Mouse (Mus musculus) gastrocnemius, adult 2 months (tissue): ENCODE results near the gene Steap3. TPM values are rescaled to one million over a fixed set of nuclear protein-coding genes. Genes with fewer than 3 reads are reported as not detected.
"Not testable (repeated sequence)": the region's sequence is repeated elsewhere in the genome, so short reads cannot be mapped to it uniquely, and the experiment has no call there.

Experiments used
- DNase-seq: peaks from one replicate; pipeline ENCODE4 v3.0.0; 2022
- H3K27ac ChIP-seq: fragments of 200-600 bp; 2 replicates; pipeline ENCODE4 v1.8.1; 2022; ENCODE audit warnings: mild to moderate bottlenecking
- H3K4me3 ChIP-seq: fragments of 200-600 bp; 2 replicates; pipeline ENCODE4 v1.8.1; 2022; ENCODE audit warnings: mild to moderate bottlenecking, moderate library complexity
- CTCF ChIP-seq: fragments of 200-600 bp; IDR thresholded peaks from 2 replicates; pipeline ENCODE4 v1.8.1; 2022; ENCODE audit warnings: antibody characterized with exemption, mild to moderate bottlenecking, moderate library complexity
- intact Hi-C: fragments of 180-260 bp; cut with DNase I; formaldehyde crosslinking; loops from one replicate; pipeline ENCODE4 v1.15.1; 2025
- long read RNA-seq, 2 experiments: library from polyadenylated mRNA; stranded (forward); transcript quantifications; one replicate each; pipeline ENCODE4 v2.0.0; 2021
- total RNA-seq, 2 experiments: library from RNA; stranded (reverse); gene quantifications; 2 replicates each; pipeline ENCODE4 v1.2.3; 2021

Gene Steap3
- total RNA-seq, result 10 to 100 TPM; 16.0 to 22.1 TPM
- long read RNA-seq, experiment 1, transcript Steap3-202 (5 exons, 2,752 nt), result major isoform, 8 of 17 reads
- long read RNA-seq, experiment 1, partial matches to known transcripts, result 1 of 17 reads
- long read RNA-seq, experiment 1, other reads (novel, unspliced or antisense), result 7 of 17 reads
- long read RNA-seq, experiment 2, transcript Steap3-202 (5 exons, 2,752 nt), result major isoform, 8 of 10 reads
- long read RNA-seq, experiment 2, partial matches to known transcripts, result 1 of 10 reads
- long read RNA-seq, experiment 2, other reads (novel, unspliced or antisense), result 1 of 10 reads

DNA sequence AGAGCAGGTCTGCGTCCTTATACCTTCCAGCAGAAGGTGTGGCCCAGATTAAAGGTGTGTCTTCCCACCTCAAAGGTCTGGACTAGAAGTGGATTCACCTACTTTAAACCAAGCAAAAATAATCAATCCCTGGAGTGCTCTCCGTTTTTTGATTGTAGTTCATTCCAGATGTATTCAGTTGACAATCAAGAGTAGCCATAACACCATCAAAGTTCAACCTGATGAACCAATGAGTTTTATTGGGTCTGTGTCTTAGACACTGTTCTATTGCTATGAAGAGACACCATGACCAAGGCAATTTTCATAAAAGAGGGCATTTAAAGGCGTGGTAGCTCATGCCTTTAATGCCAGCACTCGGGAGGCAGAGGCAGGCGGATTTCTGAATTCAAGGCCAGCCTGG, at the start of gene Steap3:
Gene Steap3, minus strand, starts transcription at position 101 of the 400 bp plus-strand sequence.
- Histone ChIP-seq H3K27ac (no peak within 1 kb of the TSS), H3K4me3 (no peak within 1 kb of the TSS)
- DNase-seq, result no peak
- intact Hi-C loops, result no loop called here
- TF ChIP-seq CTCF, result no peak

DNA sequence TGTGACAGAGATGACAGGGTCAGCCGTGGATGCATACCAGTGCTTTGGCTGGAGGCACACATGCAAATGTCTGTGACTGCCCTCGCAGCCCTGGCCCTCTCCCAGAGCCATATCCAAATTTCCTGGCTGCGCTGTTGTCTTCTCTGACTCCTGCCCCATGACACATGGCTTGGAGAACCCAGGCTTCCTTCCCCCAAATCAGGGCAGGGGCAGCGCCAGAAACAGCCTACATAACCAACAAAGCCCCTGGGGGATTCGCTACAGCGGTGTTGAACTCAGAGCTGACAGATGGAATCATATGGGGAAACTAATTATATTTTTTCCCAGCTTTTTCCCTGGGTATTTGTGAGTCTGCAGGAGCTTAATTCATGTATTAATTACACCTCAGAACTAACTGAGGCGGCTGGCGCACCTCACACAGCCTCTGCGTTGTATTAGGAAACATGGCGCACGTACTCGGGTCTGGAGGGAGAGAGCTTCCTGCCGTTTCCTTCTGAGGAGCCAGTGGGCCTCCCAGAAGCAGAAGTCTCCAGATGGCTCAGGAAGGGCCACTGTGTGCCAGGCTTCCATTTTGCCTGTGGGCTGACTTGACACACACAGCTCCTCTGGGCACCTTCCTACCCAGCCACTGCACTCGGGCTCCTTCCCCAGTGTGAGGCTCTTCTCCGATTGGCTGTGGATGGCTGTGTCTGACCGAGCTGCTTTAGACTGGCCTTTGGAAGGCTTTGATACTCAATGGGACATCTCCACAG, 48.9 kb upstream of the Steap3 start:
- H3K4me3 ChIP-seq, result no peak overlapping the region
- intact Hi-C loops, result no loop called here
- no peak for TF ChIP-seq CTCF
- no peak for DNase-seq
- H3K27ac ChIP-seq, result no peak overlapping the region

DNA sequence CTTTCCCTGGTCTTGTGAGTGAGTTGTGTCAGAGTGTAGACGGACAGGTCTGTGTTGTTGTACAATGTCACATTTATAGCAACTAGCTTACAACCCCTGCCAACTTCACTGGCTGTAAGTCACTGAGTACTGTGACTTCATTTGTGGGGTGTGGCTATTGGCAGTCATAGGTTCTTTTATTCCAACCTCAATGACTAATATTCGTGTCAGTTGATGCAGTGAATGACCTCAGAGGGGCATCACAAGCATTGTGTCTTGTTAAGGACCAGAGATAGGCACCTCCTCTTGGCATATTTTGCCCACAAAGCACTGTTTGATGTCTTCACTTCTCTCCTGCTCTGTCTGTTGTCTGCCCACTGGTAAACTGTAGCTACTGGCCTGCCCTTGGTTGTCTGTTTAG, 33.3 kb upstream of the Steap3 start:
- no peak for DNase-seq
- Histone ChIP-seq H3K4me3 (no peak overlapping the region), H3K27ac (no peak overlapping the region)
- intact Hi-C loops, result no loop called here
- TF ChIP-seq CTCF, result no peak

DNA sequence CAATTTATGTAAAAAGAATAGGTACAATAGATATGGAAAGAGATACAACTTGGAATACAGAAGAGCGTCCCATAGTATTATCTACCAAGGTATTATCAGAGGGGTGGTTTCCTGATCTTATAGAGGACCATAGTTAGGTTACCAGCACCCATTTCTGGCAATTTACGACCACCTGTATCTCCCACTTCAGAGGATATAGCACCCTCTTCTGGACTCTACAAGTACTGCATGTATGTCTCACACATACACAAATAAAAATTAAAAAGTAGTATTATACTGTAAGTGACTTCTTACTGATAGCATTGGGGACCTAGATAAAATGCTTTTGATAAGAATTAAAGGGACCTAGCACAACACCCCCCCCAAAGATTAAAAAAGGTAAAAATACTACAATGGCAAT, 24.4 kb upstream of the Steap3 start:
- no peak overlapping the region for H3K4me3 ChIP-seq
- intact Hi-C loops, result no loop called here
- no peak overlapping the region for H3K27ac ChIP-seq
- DNase-seq, result no peak
- peak; percentile 53 for TF ChIP-seq CTCF

DNA sequence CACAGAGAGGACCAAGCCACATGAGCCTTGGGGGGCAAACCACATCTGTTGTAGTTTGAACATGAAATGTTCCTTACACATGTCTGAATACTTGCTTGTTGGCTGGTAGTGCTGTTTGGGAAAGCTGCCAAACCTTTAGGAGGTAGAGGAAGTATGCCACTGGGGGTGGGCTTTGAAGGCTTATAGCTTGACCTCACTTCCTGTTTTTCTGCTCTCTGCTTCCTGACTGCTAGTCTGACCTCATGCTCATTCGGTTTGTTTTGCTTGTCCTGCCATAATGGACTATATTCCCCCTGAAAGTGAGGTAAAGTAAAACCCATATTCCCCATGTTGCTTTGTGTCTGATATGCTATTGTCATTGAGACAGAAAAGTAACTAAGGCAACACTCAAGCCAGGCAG, 21.3 kb upstream of the Steap3 start:
- no peak overlapping the region for H3K4me3 ChIP-seq
- intact Hi-C loops, result loop anchor here (5.0 kb wide), 1 partner anchor 97 kb away; no protein-coding TSS in a partner anchor
- no peak overlapping the region for H3K27ac ChIP-seq
- DNase-seq, result no peak
- TF ChIP-seq CTCF, result no peak

DNA sequence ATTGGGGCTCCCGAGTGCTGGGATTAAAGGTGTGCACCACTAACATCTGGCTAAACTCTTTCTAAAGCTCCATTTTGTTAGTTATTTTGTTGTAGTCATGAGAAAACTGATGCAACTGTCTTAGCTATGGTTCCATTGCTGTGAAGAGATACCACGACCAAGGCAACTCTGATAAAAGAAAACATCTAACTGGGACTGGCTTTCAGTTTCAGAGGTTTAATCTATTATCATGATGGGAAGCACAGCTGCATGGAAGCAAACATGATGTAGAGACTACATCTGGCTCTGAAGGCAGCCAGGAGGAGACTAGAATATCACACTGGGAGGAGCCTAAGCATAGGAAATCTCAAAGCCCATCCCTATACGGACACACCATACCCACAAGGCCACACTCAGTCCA, 19.2 kb upstream of the Steap3 start:
- intact Hi-C loops, result loop anchor here (5.0 kb wide), 1 partner anchor 94 kb away; no protein-coding TSS in a partner anchor
- no peak for DNase-seq
- no peak overlapping the region for H3K27ac ChIP-seq
- no peak for TF ChIP-seq CTCF
- no peak overlapping the region for H3K4me3 ChIP-seq

DNA sequence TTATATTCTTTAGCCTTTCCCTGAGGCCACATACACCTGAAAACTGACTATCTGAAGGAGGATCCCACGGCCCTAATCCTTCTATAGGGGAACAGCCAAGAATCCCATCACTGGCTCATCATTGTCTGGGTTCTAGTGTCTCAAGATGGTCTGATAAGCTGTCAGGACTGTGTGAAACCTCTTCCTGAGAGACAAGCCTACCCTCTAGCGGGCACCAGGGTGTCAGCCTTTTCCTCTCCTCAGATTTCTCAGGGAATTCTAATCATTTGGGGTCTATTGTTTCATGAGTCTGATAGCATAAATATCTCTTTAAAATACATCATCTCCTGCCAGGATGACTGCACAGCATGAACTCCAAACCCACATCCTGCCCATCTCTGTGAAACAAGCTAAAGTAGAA, 17.3 kb upstream of the Steap3 start:
- intact Hi-C loops, result loop anchor here (5.0 kb wide), 1 partner anchor 93 kb away; no protein-coding TSS in a partner anchor
- Histone ChIP-seq H3K27ac (no peak overlapping the region), H3K4me3 (no peak overlapping the region)
- TF ChIP-seq CTCF, result peak; percentile 44
- no peak for DNase-seq

DNA sequence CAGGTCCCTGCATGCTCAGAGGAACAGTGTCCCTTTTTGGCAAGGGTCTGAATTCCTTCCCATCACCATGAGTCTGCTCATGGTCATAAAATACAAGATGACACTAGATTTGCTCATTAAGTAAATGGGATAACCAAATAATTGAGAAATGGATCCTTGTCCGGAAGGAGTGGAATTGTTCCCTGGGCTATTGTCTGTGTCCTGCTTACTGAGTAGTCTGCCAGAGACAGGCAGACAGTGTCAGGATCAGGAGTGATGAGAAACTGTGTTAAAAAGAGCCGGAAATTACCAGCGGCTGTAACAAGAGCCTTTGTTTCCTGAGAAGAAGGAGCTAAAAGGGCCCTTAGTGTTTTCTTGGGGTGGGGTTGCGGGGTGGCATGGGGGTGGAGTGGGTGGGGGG, 15.2 kb upstream of the Steap3 start:
- DNase-seq, result no peak
- Histone ChIP-seq H3K27ac (no peak overlapping the region), H3K4me3 (no peak overlapping the region)
- TF ChIP-seq CTCF, result no peak
- intact Hi-C loops, result no loop called here

DNA sequence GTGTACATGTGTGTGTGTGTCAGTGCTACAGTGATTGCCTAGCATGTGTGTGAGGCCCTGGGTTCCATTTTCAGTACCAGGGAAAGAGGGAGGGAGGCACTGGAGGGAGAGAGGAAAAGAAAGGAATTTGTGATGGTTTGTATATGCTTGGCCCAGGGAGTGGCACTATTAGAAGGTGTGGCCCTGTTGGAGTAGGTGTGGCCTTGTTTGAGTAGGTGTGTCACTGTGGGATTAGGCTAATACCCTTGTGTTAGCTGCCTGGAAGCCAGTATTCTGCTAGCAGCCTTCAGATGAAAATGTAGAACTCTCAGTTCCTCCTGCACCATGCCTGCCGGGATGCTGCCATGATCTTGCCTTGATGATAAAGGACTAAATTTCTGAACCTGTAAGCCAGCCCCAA, 3.6 kb upstream of the Steap3 start:
- DNase-seq, H3K27ac ChIP-seq, H3K4me3 ChIP-seq, intact Hi-C loops: not testable (repeated sequence)

DNA sequence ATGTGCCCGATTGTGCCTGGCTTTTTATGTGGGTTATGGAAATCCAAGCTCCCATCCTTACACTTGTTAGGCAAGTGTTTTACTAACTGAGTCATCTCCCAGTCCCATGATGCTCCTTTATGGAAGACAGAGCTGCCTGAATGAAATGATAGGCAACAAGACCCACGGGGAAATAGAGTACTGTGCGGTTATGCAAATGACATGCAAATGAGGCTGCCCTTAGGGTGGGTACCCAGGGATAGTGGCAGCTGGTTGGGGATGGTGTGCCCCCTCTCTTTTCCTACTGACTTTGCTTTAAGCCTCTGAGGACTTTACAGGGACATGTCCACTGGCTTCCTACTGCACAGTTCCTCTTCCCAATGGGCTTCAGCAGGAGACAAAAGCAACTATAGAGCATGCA, 2.7 kb upstream of the Steap3 start:
- intact Hi-C loops, result no loop called here
- no peak for DNase-seq
- TF ChIP-seq CTCF, result no peak
- Histone ChIP-seq H3K27ac (no peak overlapping the region), H3K4me3 (no peak overlapping the region)

DNA sequence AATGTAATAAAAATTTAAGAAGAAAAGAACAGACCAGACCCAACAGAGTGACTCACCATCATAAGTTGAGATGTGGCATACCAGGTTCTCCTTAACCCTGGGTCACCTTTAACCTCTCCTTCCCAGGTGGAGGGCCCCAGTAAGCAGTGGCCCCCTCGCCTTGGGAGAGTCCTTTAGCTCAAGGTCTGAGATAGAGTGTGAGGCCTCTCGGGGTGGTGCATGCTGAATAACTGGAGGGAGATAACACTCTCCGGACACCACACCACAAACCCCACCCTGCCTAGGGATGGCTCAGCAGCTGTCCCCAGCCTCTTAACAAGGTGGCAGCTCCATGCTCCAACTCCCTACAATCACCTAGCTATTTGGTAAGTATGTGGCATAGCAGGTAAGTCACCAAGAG, 1.6 kb downstream of the Steap3 start:
- no peak for TF ChIP-seq CTCF
- intact Hi-C loops, result no loop called here
- Histone ChIP-seq H3K27ac (no peak overlapping the region), H3K4me3 (no peak overlapping the region)
- DNase-seq, result no peak

DNA sequence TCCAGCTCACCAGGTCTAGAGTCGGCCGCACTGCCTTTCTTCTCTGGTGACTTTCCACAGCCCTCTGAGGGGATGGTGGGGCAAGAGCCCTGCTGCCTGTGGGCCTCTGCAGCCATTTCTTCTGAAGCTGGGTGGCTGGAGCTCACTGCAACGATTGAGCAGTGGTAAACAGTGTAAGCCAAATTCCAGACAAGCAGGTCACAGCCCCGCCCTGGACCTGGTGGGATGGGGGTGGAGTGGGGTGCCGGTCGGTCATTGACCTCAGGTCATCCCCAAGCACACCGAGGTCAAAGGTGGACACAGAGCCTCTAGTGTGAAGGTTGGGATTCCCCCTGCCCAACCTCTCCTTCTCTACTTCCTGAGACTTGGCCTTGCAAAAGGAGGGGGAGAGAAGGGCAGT, 2.4 kb downstream of the Steap3 start:
- H3K27ac ChIP-seq, result no peak overlapping the region
- no peak for TF ChIP-seq CTCF
- intact Hi-C loops, result no loop called here
- no peak for DNase-seq
- no peak overlapping the region for H3K4me3 ChIP-seq

DNA sequence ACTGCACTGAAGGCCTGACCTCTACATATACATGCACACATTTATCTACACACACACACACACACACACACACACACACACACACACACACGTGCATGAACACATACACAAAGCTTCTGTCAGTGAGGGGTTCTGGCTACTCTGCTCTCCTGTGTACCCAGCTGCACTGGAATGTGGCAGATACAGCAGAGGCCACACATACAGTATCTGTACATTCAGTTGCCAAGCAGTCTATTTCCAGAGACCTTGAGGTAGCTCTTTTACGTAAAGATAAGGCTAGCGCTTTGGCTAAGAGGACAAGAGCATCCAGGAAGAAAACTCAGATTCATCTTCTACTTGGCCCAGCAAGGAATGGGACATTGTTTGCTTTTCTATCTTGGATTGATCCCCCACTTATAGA, 4.9 kb downstream of the Steap3 start:
- Histone ChIP-seq H3K4me3 (no peak overlapping the region), H3K27ac (no peak overlapping the region)
- no peak for DNase-seq
- intact Hi-C loops, result no loop called here
- TF ChIP-seq CTCF, result no peak

DNA sequence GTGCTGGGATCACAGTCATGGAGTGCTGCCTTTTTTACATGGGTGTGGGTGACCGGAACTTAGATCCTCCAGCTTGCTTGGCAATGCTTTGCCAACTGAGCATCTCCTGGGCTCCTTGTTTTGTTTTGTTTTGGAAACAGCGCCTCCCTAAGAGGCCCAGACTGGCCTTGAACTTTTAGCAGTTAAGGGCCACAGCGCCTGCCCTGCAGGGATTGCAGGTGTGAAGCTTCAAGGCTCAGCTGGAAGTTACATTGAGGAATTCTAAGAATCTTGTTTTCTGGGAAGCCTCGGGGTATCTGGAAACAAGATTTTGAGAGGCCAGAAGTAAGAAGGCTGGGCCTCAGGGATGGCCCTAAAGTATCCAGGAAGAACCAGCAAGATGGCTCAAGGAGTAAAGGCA, 6.0 kb downstream of the Steap3 start:
- no peak for TF ChIP-seq CTCF

More for the DNA sequence above, 6.0 kb downstream of the Steap3 start:
- Histone ChIP-seq H3K27ac (no peak overlapping the region), H3K4me3 (no peak overlapping the region)
- DNase-seq, result no peak
- intact Hi-C loops, result no loop called here
